Mouse (Mus musculus) liver, embryonic 12.5 days (tissue): Measurements from ENCODE around the gene Ppara. TPM values are rescaled to one million over a fixed set of nuclear protein-coding genes. Genes with fewer than 3 reads are reported as not detected.

Experiments used
- ATAC-seq: fragments of 200-750 bp; cut with Nextera tagmentation; 2 replicates; pipeline ENCODE4 v1.8.0; 2017; ENCODE audit warnings: moderate number of reproducible peaks, mild to moderate bottlenecking, moderate library complexity
- H3K27ac ChIP-seq: fragments of 300-500 bp; sonication (generic); 2 replicates; pipeline ENCODE4 v1.5.1; 2016; ENCODE audit warnings: mild to moderate bottlenecking
- H3K27me3 ChIP-seq: fragments of 300-500 bp; sonication (generic); replicated peaks from 2 replicates; pipeline ENCODE4 v1.6.1; 2016; ENCODE audit warnings: mild to moderate bottlenecking, moderate library complexity
- H3K36me3 ChIP-seq: fragments of 300-500 bp; sonication (generic); 2 replicates; pipeline ENCODE4 v1.6.1; 2016; ENCODE audit warnings: mild to moderate bottlenecking, moderate library complexity
- H3K4me1 ChIP-seq: fragments of 300-500 bp; sonication (generic); 2 replicates; pipeline ENCODE4 v1.6.1; 2016
- H3K4me2 ChIP-seq: fragments of 300-500 bp; sonication (generic); 2 replicates; pipeline ENCODE4 v1.6.1; 2016; ENCODE audit warnings: mild to moderate bottlenecking, moderate library complexity
- H3K4me3 ChIP-seq: fragments of 300-500 bp; sonication (generic); 2 replicates; pipeline ENCODE4 v1.5.1; 2016; ENCODE audit warnings: mild to moderate bottlenecking, moderate library complexity
- H3K9ac ChIP-seq: fragments of 300-500 bp; sonication (generic); 2 replicates; pipeline ENCODE4 v1.6.1; 2016; ENCODE audit warnings: mild to moderate bottlenecking, moderate library complexity
- H3K9me3 ChIP-seq: fragments of 300-500 bp; sonication (generic); replicated peaks from 2 replicates; pipeline ENCODE4 v1.6.1; 2016; ENCODE audit warnings: mild to moderate bottlenecking, moderate library complexity
- WGBS: fragments of 180-500 bp; shearing (Covaris S2); methylation state at CpG from one replicate; pipeline ENCODE4 v1.1.7; 2016; ENCODE audit not compliant: insufficient replicate concordance; 5-methylcytosine and 5-hydroxymethylcytosine counted together
- polyA plus RNA-seq: library from polyadenylated mRNA; unstranded; fragments of >200 nt; fragmentation: Nextera tagmentation; extraction: Ambion mirVana; gene quantifications from 2 replicates; pipeline ENCODE4 v1.2.1, GENCODE M21; 2016

The Ppara gene
- polyA plus RNA-seq, 1 experiment from 2014 or later, result 5.7 TPM

DNA sequence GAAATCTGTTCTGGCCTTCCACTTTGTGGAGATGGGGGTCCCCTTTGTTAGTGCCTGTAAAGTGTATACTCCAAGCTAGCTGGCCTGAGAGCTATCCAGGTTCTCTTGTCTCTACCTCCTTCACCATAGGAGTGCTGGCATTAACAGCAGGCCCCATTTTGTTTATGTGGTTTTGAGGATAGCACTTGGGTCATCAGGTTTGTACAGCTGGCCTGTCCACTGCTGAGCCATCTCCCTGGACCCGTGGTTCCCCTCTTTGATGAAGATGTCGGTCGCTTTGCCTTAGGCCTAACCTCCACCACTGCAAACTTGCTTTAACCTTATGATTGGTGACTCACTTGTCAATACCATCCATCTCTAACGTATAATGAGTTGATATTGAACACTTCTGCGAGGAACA lies 13.2 kb downstream of the Ppara start:
- Histone ChIP-seq H3K4me1 (no peaks in the 10 kb centered on the region), H3K9ac (no peak overlapping the region), H3K4me2 (no peak overlapping the region), H3K9me3 (no peaks in the 10 kb centered on the region), H3K27me3 (peaks cover 8% of the 10 kb centered on the region), H3K4me3 (no peak overlapping the region), H3K27ac (no peak overlapping the region), H3K36me3 (no peaks in the 10 kb centered on the region)
- ATAC-seq, result no peak
- 61% methylated on average over 5 of the region's 5 CpGs for WGBS

- no peaks in the 10 kb centered on the region for H3K36me3 ChIP-seq
- H3K9ac ChIP-seq, result no peak overlapping the region
- no peak overlapping the region for H3K4me3 ChIP-seq
- no peak overlapping the region for H3K27ac ChIP-seq
- H3K9me3 ChIP-seq, result no peaks in the 10 kb centered on the region
- H3K4me2 ChIP-seq, result no peak overlapping the region
- WGBS, result 53% methylated on average over 3 of the region's 3 CpGs
- peaks cover 6% of the 10 kb centered on the region for H3K27me3 ChIP-seq
- no peak for ATAC-seq
- H3K4me1 ChIP-seq, result no peaks in the 10 kb centered on the region
Measured at GRCm38 (mm10) chr15:85748466-85748865, 13.7 kb downstream of the Ppara start.

- no peaks in the 10 kb centered on the region for H3K36me3 ChIP-seq
- no peak overlapping the region for H3K4me2 ChIP-seq
- no peak for ATAC-seq
- H3K27ac ChIP-seq, result no peak overlapping the region
- H3K4me1 ChIP-seq, result no peaks in the 10 kb centered on the region
- no peaks in the 10 kb centered on the region for H3K27me3 ChIP-seq
- H3K4me3 ChIP-seq, result no peak overlapping the region
- H3K9me3 ChIP-seq, result no peaks in the 10 kb centered on the region
- no peak overlapping the region for H3K9ac ChIP-seq
- 75% methylated on average over 9 of the region's 9 CpGs for WGBS
Measured at GRCm38 (mm10) chr15:85749141-85749540, 14.4 kb downstream of the Ppara start.

GRCm38 (mm10) chr15:85750115-85750514 lies 15.3 kb downstream of the Ppara start:
- no peaks in the 10 kb centered on the region for H3K4me1 ChIP-seq

GRCm38 (mm10) chr15:85752655-85753054 lies 17.9 kb downstream of the Ppara start:
- Histone ChIP-seq H3K4me1 (no peaks in the 10 kb centered on the region), H3K27ac (no peak overlapping the region), H3K36me3 (no peaks in the 10 kb centered on the region), H3K27me3 (no peaks in the 10 kb centered on the region), H3K9ac (no peak overlapping the region), H3K4me2 (no peak overlapping the region), H3K9me3 (peaks cover 2% of the 10 kb centered on the region), H3K4me3 (no peak overlapping the region)
- ATAC-seq, result no peak
- WGBS, result 49% methylated on average over 2 of the region's 2 CpGs

More at GRCm38 (mm10) chr15:85750115-85750514, 15.3 kb downstream of the Ppara start:
- no peaks in the 10 kb centered on the region for H3K9me3 ChIP-seq
- ATAC-seq, result no peak
- no peak overlapping the region for H3K4me3 ChIP-seq
- 70% methylated on average over 5 of the region's 5 CpGs for WGBS
- H3K27me3 ChIP-seq, result no peaks in the 10 kb centered on the region
- H3K9ac ChIP-seq, result no peak overlapping the region
- no peak overlapping the region for H3K4me2 ChIP-seq
- no peak overlapping the region for H3K27ac ChIP-seq
- H3K36me3 ChIP-seq, result no peaks in the 10 kb centered on the region

DNA sequence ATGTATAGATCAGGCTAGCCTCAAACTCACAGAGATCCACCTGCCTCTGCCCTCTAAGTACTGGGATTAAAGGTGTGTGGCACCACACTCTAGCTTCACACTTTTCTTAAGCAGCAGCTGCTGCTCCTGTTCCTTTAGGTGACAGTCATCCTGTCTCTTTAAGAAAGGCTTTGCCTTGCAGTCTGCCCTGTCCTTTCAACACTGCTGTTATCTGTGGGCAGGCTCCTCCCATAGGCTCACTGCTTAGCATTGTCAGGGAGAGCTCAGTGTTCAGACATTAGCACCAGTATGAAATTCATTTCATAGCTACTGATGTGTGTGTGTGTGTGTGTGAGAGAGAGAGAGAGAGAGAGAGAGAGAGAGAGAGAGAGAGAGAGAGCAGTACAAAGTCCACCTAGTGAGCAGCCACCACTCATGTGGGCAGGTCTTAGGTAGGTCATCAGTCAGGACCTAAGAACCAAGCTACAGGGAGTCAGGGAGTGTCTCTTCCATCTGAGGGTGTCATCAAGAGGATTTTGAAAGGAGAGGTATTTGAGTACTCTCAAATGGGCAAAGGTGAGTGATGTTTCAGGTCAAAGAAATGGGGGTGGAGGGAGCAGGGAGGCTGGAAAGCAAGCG lies 19.4 kb downstream of the Ppara start:
- no peak overlapping the region for H3K4me3 ChIP-seq
- H3K9me3 ChIP-seq, result peaks cover 7% of the 10 kb centered on the region
- no peak for ATAC-seq
- 79% methylated on average over 1 of the region's 1 CpGs for WGBS
- H3K4me2 ChIP-seq, result no peak overlapping the region
- H3K27me3 ChIP-seq, result no peaks in the 10 kb centered on the region
- H3K4me1 ChIP-seq, result no peaks in the 10 kb centered on the region
- H3K36me3 ChIP-seq, result no peaks in the 10 kb centered on the region; the same call in 1 of the 2 replicates
- H3K27ac ChIP-seq, result no peak overlapping the region
- H3K9ac ChIP-seq, result no peak overlapping the region

DNA sequence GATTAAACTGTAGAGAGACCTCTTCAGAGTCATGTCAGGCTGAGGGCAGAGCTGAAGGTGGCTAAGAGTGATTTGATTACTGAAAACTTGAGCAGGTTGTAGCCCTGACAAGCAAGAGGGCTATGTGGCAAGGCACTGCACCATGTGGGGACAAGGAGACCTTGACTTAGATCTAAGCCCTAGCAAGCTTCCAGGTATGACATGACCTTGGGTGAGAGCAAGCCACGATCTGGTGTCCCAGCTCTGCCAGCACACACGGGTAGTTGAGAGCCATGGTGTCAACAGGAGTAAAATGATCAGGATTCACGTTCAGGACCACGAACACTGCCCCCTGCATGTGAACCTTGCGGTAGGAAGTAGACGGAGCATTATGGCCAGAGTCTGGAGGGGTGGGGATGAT lies 20.4 kb downstream of the Ppara start:
- no peaks in the 10 kb centered on the region; the same call in 1 of the 2 replicates for H3K36me3 ChIP-seq
- no peak overlapping the region for H3K4me3 ChIP-seq
- H3K27me3 ChIP-seq, result no peaks in the 10 kb centered on the region
- no peak overlapping the region for H3K27ac ChIP-seq
- 57% methylated on average over 6 of the region's 6 CpGs for WGBS
- H3K9ac ChIP-seq, result no peak overlapping the region
- peaks cover 7% of the 10 kb centered on the region for H3K9me3 ChIP-seq
- no peak for ATAC-seq
- no peak overlapping the region for H3K4me2 ChIP-seq
- no peaks in the 10 kb centered on the region for H3K4me1 ChIP-seq

DNA sequence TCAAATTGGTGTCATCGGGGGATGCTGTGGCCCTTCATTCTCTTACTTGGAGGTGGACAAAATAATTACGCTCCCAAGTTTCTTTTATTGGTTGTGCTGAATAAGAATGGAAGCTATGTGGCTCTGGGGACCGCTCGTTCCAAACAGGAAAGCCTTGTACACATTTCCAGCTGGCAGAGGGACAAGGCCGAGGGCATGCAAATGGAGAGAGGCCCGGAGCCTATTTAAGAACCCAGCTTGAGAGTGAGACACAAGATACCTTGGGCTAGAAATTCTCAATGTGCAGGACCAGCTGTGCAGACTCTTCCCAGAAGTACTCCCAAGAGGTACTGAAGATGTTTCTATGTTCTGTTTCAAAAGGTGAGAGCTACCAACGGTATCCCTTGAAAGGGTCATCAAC lies 21.8 kb downstream of the Ppara start:
- WGBS, result 83% methylated on average over 7 of the region's 7 CpGs
- Histone ChIP-seq H3K27ac (no peak overlapping the region), H3K4me3 (no peak overlapping the region), H3K4me2 (no peak overlapping the region), H3K9me3 (peaks cover 7% of the 10 kb centered on the region), H3K9ac (no peak overlapping the region), H3K27me3 (no peaks in the 10 kb centered on the region), H3K36me3 (no peaks in the 10 kb centered on the region; the same call in 1 of the 2 replicates), H3K4me1 (no peaks in the 10 kb centered on the region)
- ATAC-seq, result no peak

DNA sequence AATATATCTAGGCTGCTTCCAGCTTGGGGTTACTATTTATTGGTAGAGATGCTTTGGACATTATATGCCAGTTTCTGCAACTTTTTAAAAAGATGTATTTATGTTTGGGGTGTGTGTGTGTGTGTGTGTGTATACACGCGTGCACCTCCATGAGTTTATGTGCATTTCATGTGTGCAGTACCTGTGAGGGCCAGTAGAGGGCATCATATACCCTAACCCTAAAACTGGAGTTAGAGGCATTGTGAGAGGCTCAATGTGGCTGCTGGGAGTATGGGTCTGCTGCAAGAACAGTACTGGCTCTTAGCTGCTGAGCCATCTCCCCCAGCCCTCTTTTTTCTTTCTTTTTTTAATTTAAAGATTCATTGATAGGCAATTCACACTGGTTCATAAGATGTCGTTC lies 23.0 kb downstream of the Ppara start:
- H3K4me3 ChIP-seq, result no peak overlapping the region
- 75% methylated on average over 3 of the region's 3 CpGs for WGBS
- no peaks in the 10 kb centered on the region; the same call in 1 of the 2 replicates for H3K36me3 ChIP-seq
- no peak for ATAC-seq
- no peak overlapping the region for H3K4me2 ChIP-seq
- H3K27ac ChIP-seq, result no peak overlapping the region
- H3K27me3 ChIP-seq, result no peaks in the 10 kb centered on the region
- peaks cover 7% of the 10 kb centered on the region for H3K9me3 ChIP-seq
- no peaks in the 10 kb centered on the region for H3K4me1 ChIP-seq
- H3K9ac ChIP-seq, result no peak overlapping the region

DNA sequence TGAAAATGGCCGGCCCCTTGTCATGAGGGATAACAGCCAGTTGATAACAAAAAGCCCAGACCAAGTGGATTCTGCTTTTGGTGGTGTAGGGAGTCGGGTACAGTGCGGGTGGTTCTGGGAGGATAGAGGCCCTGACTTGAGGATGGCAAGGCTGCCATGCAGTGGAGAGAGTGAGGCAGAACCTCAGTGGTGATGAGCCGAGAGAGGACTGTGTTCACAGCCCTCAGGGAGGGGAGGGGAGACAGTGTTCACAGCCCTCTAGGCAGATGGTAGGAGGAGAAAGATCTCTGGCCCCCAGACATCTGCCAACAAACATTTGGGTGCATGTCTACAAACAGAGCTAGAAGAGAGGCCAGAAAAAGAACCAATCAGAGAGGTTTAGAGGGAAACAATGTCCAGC lies 28.0 kb downstream of the Ppara start:
- H3K36me3 ChIP-seq, result no peaks in the 10 kb centered on the region; the same call in 1 of the 2 replicates
- H3K9me3 ChIP-seq, result peaks cover 5% of the 10 kb centered on the region
- H3K4me3 ChIP-seq, result no peak overlapping the region
- whole genome bisulfite sequencing, result 66% methylated on average over 4 of the region's 4 CpGs
- H3K4me2 ChIP-seq, result no peak overlapping the region
- no peaks in the 10 kb centered on the region for H3K4me1 ChIP-seq
- no peaks in the 10 kb centered on the region; the same call in 1 of the 2 replicates for H3K27me3 ChIP-seq
- H3K9ac ChIP-seq, result no peak overlapping the region
- ATAC-seq, result no peak
- no peak overlapping the region for H3K27ac ChIP-seq

GRCm38 (mm10) chr15:85765022-85765421 lies 30.2 kb downstream of the Ppara start:
- Histone ChIP-seq H3K9me3 (no peaks in the 10 kb centered on the region), H3K27ac (no peak overlapping the region), H3K4me2 (no peak overlapping the region), H3K4me1 (no peaks in the 10 kb centered on the region), H3K4me3 (no peak overlapping the region), H3K36me3 (no peaks in the 10 kb centered on the region), H3K9ac (no peak overlapping the region), H3K27me3 (no peaks in the 10 kb centered on the region; the same call in 1 of the 2 replicates)
- WGBS, result 45% methylated on average over 3 of the region's 3 CpGs
- ATAC-seq, result no peak

GRCm38 (mm10) chr15:85766677-85767076 lies 31.9 kb downstream of the Ppara start:
- no peaks in the 10 kb centered on the region for H3K9me3 ChIP-seq
- WGBS, result 74% methylated on average over 5 of the region's 5 CpGs
- no peak overlapping the region for H3K4me3 ChIP-seq
- no peaks in the 10 kb centered on the region for H3K36me3 ChIP-seq
- no peak overlapping the region for H3K4me2 ChIP-seq
- H3K27ac ChIP-seq, result no peak overlapping the region
- H3K4me1 ChIP-seq, result no peaks in the 10 kb centered on the region
- no peak for ATAC-seq
- H3K9ac ChIP-seq, result no peak overlapping the region
- no peaks in the 10 kb centered on the region; the same call in 1 of the 2 replicates for H3K27me3 ChIP-seq

- no peak overlapping the region for H3K4me3 ChIP-seq
- H3K27me3 ChIP-seq, result no peaks in the 10 kb centered on the region; the same call in 1 of the 2 replicates
- H3K4me2 ChIP-seq, result no peak overlapping the region
- WGBS, result 79% methylated on average over 8 of the region's 8 CpGs
- no peaks in the 10 kb centered on the region for H3K36me3 ChIP-seq
- no peak overlapping the region for H3K9ac ChIP-seq
- ATAC-seq, result no peak
- H3K4me1 ChIP-seq, result no peaks in the 10 kb centered on the region
- no peaks in the 10 kb centered on the region for H3K9me3 ChIP-seq
- H3K27ac ChIP-seq, result no peak overlapping the region
Measured at GRCm38 (mm10) chr15:85768991-85769390, 34.2 kb downstream of the Ppara start.
